Mouse (Mus musculus) ES-Bruce4 (cell line): ENCODE measurements around the gene Mcts1. TPM values are rescaled to one million over a fixed set of nuclear protein-coding genes. Genes with fewer than 3 reads are reported as not detected.
A peak's percentile ranks its signal among the peaks of the same experiment; 100 is the strongest.

Source experiments
- H3K27ac ChIP-seq: 2 replicates; pipeline ENCODE4 v1.5.1; 2012; ENCODE audit warnings: low read length, inconsistent platforms; ENCODE audit not compliant: insufficient read depth
- H3K27me3 ChIP-seq: 2 replicates; pipeline ENCODE4 v1.6.1; 2012; ENCODE audit warnings: mild to moderate bottlenecking, low read length, inconsistent platforms; ENCODE audit not compliant: control insufficient read depth, poor library complexity, insufficient read depth, severe bottlenecking
- H3K36me3 ChIP-seq: 2 replicates; pipeline ENCODE4 v1.6.1; 2012; ENCODE audit warnings: inconsistent platforms, mild to moderate bottlenecking, low read length, moderate library complexity; ENCODE audit not compliant: control insufficient read depth, poor library complexity, insufficient read depth, severe bottlenecking
- H3K4me1 ChIP-seq: one replicate; pipeline ENCODE4 v1.8.1; 2011; ENCODE audit warnings: low read length; ENCODE audit not compliant: control insufficient read depth, insufficient read depth
- H3K4me3 ChIP-seq: 2 replicates; pipeline ENCODE4 v1.5.1; 2011; ENCODE audit warnings: low read depth, mild to moderate bottlenecking, low read length
- H3K9ac ChIP-seq: 2 replicates; pipeline ENCODE4 v1.6.1; 2012; ENCODE audit warnings: low read depth, mild to moderate bottlenecking, inconsistent platforms; ENCODE audit not compliant: poor library complexity, severe bottlenecking
- H3K9me3 ChIP-seq: replicated peaks from 2 replicates; pipeline ENCODE4 v1.6.1; 2012; ENCODE audit warnings: mild to moderate bottlenecking, low read length, inconsistent platforms; ENCODE audit not compliant: control insufficient read depth, poor library complexity, insufficient read depth, severe bottlenecking
- CTCF ChIP-seq: IDR thresholded peaks from one replicate; pipeline ENCODE4 v1.8.1; 2011; ENCODE audit warnings: low read depth, low read length
- EP300 ChIP-seq: IDR thresholded peaks from 2 replicates; pipeline ENCODE4 v1.6.1; 2011; ENCODE audit warnings: low read depth, low read length; ENCODE audit not compliant: insufficient read depth
- POLR2A ChIP-seq: IDR thresholded peaks from one replicate; pipeline ENCODE4 v1.8.1; 2011; ENCODE audit warnings: low read length; ENCODE audit not compliant: insufficient read depth
- polyA plus RNA-seq: library from polyadenylated mRNA; stranded (reverse); fragments of >200 nt; gene quantifications from 2 replicates; pipeline ENCODE4 v1.2.4, GENCODE M21; 2011; ENCODE audit warnings: low read depth; ENCODE audit not compliant: missing spikeins, insufficient read depth, insufficient read length

Mcts1 gene
- 153 and 160 TPM in 2 replicates for polyA plus RNA-seq

DNA sequence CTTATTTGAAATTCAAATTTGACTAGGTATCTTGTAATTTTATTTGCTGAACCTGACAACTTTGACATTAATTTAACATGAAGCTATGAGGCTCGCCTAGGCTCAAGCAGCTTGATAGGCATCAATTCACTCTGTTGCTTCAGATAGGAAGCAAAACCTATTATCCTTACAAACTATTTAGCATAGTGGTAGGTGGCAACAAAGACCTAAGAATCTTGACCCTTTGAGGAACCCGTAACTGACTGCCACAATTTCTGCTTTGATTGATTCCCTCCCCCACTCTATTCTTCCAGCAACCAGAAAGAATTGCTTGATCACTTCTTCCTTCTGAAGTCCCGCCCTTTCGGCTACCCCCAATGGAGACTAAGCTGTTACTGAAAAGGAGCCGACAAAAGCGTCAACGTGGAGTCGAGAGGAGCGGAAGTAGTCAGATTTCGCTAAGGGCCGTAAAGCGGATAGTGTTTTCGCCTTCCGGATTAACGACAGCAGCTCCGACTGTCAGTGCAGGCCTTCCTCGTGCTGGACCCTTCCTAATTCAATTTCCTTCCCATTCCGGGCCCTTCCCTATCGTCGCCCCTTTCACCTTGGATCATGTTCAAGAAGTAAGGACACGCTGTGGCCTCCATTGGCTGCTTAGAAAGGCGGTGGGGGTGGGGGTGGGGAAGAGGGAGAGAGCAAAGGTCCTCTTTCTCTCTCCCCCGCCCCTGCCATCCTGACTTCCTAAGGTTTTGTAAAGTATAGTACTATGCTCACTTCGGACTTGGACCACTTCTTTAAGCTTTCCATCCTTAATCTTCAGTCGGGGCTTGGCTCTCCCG lies at the start of gene Mcts1:
TSS of gene Mcts1 (plus strand) at position 402 of the 818 bp plus-strand sequence.
- TF ChIP-seq EP300, result no peak
- TF ChIP-seq POLR2A, result peak; percentile 22
- Histone ChIP-seq H3K4me1 (no peaks in the 10 kb centered on the region), H3K9ac (peak within 1 kb of the TSS; percentile 84), H3K4me3 (peak within 1 kb of the TSS; percentile 90), H3K36me3 (no peaks in the 10 kb centered on the region), H3K9me3 (no peaks in the 10 kb centered on the region), H3K27me3 (no peaks in the 10 kb centered on the region), H3K27ac (peak within 1 kb of the TSS; percentile 30)

DNA sequence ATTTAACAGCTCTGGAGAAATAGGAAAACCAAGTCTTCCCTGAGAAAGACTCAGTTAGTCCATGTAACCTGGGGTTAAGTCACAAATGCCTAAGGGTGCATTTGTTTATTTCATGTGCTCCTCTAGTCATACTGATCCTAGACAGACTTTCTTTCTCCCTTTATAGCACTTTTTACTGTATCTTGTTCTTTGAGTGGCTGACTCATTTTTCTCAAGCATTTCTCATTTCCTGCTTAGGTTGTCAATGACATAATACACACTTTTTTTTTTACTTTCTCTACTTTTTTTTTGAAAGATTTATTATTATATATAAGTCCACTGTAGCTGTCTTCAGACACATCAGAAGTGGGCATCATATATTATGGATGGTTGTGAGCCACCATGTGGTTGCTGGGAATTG lies 47.1 kb upstream of the Mcts1 start:
- Histone ChIP-seq H3K27me3 (no peaks in the 10 kb centered on the region), H3K9ac (no peak overlapping the region), H3K27ac (no peak overlapping the region), H3K36me3 (peaks cover 43% of the 10 kb centered on the region), H3K9me3 (no peaks in the 10 kb centered on the region), H3K4me3 (no peak overlapping the region), H3K4me1 (no peaks in the 10 kb centered on the region)
- TF ChIP-seq POLR2A, result no peak
- no peak for TF ChIP-seq CTCF
- no peak for TF ChIP-seq EP300

DNA sequence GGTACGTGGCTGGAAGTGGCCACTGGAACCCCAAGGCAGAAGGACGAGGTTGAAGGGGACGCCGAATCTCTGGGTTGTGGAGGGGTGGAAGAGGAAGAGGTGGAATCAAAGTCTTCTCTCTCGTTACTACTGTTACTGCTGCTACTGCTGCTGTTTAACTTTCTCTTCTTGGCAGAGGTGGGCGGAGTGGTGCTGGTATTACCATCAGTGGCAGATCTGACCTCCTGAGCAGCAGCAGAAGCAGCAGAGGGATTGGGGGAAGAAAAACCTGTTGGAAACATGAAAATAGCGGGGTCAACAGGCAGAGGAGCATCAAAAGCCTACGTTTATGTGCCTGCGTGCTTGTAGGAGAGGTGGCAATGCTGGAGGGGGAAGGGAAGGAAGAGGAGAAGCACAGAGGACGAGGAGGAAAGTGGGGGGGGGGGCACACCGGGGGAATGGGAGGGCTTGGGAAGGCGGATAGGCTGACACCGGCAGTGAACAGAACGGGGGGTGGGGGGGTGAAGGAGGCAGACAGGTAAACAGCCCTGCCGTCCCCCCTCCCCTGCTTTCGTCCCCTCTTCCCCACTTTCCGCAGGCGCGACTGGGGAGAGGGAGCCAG lies 36.3 kb upstream of the Mcts1 start:
- H3K4me3 ChIP-seq, result peak overlapping the region; percentile 68
- H3K4me1 ChIP-seq, result no peaks in the 10 kb centered on the region
- peak overlapping the region; percentile 44; the same call in 1 of the 2 replicates for H3K27ac ChIP-seq
- H3K9ac ChIP-seq, result peak overlapping the region; percentile 97
- H3K36me3 ChIP-seq, result peaks cover 40% of the 10 kb centered on the region
- no peak for TF ChIP-seq EP300
- TF ChIP-seq CTCF, result no peak
- no peak for TF ChIP-seq POLR2A
- H3K27me3 ChIP-seq, result no peaks in the 10 kb centered on the region
- H3K9me3 ChIP-seq, result no peaks in the 10 kb centered on the region

DNA sequence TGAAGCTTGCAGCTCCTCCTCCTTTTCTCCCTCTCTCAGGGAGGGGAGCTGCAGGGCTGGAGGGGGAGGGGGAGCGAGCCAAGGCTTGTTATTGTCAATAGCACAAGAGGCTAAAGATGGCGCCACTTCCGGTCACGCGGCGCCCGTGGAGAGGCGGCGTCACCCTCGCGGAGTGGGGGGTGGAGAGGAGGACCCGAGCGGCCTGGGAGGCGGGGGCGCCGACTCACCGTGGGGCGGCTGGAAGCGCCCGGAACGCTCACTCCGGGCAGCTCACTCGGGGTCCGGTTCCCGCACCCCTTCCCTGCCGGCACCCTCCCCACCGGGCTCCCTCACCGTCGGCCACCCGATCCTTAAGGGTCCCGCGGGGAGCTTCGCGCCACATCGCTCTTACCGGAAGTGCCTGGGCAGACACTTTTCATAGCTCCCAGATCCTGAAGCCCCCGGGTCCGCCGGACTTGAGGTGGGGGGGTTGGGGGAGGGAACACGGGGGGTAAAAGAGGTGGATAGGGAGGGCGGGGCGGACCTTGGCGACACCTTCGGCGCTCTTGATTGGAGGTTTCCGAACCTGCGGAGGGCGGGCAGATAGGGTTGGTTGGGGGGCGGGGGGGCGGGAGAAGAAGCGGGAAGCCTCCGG lies 35.7 kb upstream of the Mcts1 start:
- TF ChIP-seq CTCF (no peak), EP300 (peak; percentile 42; the same call in 1 of the 2 replicates)
- H3K4me3 ChIP-seq, result peak overlapping the region; percentile 68
- no peaks in the 10 kb centered on the region for H3K27me3 ChIP-seq
- H3K9ac ChIP-seq, result peak overlapping the region; percentile 97
- peak overlapping the region; percentile 71; the same call in 1 of the 2 replicates for H3K27ac ChIP-seq
- H3K4me1 ChIP-seq, result no peaks in the 10 kb centered on the region
- peaks cover 39% of the 10 kb centered on the region for H3K36me3 ChIP-seq
- H3K9me3 ChIP-seq, result no peaks in the 10 kb centered on the region

DNA sequence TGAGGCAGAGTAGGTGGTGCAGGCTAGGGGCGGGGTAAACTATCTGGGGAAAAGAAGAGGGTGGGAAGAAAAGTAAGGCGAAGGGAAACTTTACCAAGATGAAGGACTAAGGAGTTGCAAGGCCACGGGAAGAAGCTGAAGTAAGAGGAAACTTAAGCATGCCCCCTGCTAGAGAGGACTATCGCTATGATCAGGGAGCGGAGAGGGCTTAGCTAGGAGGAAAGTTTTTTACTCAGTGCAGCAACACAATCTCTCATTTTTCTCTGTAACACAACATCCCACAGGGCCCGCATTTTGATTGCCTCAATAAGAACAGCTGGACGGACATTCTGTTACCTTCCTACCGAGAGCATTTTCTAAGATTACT lies 35.2 kb upstream of the Mcts1 start:
- TF ChIP-seq CTCF (no peak), EP300 (no peak), POLR2A (no peak)
- Histone ChIP-seq H3K9ac (peak overlapping the region; percentile 97), H3K4me3 (peak overlapping the region; percentile 99), H3K9me3 (no peaks in the 10 kb centered on the region), H3K4me1 (no peaks in the 10 kb centered on the region), H3K27me3 (no peaks in the 10 kb centered on the region), H3K36me3 (peaks cover 39% of the 10 kb centered on the region), H3K27ac (peak overlapping the region; percentile 99)
